Mouse (Mus musculus) cortical plate, adult 2 months (tissue): ENCODE measurements around the gene Dact2.

Source experiments
- CTCF ChIP-seq: fragments of 200-500 bp; IDR thresholded peaks from 2 replicates; pipeline ENCODE4 v1.5.1; 2011; ENCODE audit warnings: mild to moderate bottlenecking, control low read depth, low read length; ENCODE audit not compliant: insufficient read depth; ENCODE audit errors: extremely low read depth
- POLR2A ChIP-seq: fragments of 200-500 bp; IDR thresholded peaks from 2 replicates; pipeline ENCODE4 v1.6.1; 2011; ENCODE audit warnings: mild to moderate bottlenecking, low read length, control low read depth; ENCODE audit not compliant: insufficient read depth; ENCODE audit errors: extremely low read depth

GRCm38 (mm10) chr17:14200206-14200605 is 3.9 kb downstream of the Dact2 start:
- TF ChIP-seq CTCF (no peak), POLR2A (no peak)
